Mouse (Mus musculus) heart, postnatal 4 days (tissue): ENCODE measurements at regions not wholly inside any gene's neighbourhood (a gene's known extent, or its start where the extent isn't known, plus 50 kb on each side); places are given as distances from the start of the nearest gene placed in this dataset.
"Not testable (repeated sequence)": the region's sequence is repeated elsewhere in the genome, so short reads cannot be mapped to it uniquely, and the experiment has no call there.

Experiments
- DNase-seq: peaks from one replicate; pipeline ENCODE4 v3.0.0; 2021

DNA sequence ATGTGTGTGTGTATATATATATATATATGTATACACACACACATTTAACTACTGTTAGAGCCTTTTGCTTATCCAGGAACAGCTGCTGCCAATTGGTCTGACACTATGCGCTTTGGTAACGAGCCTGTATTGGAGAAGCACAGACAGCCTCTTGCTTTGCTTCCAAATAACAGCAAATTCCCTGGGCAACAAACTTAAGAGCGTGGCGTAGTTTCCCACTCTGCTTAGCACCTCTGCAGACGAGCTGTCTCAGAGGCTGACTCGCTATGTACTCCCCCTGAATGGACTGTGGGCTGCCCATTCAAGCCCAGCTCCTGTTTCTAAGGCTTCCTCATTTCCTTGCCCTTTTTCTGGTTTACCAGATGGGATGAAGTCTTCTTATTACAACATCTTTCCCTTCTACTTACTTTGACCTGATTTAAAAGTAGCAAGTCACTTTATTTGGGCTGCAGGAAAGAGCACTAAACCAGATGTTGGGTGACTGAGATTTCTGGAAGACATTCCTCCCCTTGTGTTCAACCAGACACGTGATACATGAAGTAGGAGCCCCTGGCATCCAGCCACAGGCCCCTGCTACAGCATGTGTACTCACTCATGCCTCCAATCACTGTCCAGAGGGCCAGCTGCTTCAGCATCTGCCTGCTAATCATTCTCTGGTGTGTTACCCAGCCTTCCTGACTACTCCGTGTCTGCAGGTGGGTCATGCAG is 111.3 kb upstream of the Gmds start:
- DNase-seq: peak; percentile 78

DNA sequence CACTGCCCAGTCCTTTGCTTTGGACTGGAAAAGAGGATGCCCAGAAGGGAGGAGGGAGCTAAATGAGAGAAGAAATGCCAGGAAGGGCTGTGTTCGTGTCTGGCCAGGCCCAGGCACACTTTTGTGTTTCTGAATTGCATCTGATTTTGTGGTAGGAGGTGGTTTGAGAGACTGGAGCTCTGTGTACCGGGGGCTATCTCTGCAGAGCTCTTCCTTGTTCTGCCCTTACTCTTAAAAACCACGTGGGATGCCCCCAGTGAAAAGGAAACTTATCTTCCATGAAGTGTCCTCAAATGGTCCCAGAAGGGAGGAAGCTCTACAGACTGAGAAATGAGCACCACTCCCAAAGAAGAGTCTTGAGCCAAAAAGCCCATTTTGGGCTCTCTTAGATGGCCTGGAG is 106.0 kb upstream of the Gmds start:
- no peak for DNase-seq

DNA sequence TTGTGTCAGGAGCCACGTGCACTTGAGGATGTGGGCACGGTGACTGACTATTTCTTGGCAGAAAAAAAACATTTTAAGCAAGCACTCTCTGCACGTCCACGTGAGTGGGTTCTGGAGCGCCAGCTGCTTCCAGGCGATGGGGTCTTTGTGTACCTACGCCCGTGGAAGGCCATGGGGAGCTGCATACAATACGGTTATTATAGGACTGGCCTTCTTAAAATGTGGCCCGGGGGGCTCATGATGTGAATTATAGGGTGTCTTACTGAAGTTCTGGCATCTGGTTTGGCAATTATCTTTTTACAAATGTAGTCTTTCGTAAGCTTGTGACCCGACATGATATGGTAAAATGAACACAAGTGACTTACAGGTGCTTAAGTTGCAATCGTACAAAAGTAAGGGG is 103.5 kb upstream of the Gmds start:
- no peak for DNase-seq

DNA sequence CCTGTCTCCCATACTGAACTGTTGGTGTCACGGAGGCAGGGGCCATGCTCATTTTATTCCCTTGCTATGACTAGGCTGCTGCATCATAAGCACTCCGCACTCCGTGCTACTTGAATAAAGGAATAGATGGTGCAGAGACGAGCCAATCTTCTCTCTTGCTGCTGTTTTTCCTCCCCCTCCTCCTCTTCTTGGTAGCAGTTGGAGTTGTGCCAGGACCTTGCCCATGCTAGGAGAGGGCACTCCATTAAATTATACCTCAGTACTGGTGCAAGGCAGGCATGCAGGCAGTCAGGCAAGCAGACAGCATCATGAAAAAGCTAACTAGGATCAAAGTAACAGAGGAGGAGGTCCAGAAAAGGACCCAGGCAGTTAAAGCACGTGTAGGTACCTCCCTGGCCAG is 96.6 kb upstream of the Gmds start:
- DNase-seq: no peak

DNA sequence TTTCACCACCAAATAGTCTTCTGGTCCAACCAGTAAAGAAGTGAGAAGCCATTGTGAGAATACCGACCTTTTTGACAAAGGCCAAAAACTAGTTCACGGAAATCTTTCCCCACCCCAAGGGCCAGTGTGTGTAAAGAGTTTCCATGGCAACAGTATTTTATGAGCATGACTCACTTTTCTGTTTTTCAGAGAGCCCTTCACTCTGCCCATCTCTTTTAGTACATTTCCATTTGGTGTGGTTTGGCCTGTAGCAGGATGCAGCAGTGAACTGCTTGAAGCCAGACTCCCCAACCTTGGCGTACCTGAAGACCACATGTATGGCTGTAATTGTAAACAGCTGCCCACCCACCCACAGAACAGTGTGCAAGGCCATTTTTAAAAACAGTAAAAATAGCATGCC is 89.9 kb upstream of the Gmds start:
- DNase-seq: no peak

DNA sequence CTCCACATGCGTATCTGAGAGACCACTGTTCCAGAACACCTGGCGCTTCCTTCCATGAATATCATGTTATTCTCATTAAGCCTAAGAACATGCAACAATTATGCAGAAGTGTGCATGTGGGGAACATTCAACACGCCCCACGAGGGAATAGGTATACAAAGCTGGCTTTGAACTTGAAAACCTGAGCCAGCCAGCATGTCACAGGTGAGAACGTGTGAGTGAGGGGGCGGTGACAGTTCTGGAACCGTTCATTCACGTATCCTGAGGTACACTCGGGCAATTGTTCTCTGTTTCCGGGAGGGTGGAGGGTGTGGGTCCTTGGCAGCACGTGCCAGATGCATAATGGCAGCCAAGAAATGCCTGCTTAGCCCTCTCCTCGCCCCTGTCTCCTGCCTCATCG is 88.4 kb upstream of the Gmds start:
- DNase-seq: no peak

DNA sequence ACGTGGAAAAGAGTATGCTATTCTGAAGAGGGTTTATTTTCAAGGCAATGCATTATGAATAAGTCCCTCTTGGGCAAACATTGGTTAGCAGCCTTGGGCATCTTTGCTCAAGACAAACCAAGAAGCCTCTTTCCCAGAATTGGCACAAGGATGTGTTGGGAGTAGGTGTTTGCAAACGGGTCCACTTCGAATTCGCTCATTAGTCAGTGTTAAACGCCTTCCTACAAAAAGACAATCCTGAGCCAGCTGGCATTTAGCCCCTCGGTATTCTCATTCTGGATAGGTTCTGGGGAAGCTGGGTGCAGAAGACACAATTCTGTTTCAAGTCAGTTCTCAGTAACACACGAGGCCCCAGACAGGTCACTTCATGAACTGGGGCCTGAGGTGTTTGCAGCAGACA is 87.7 kb upstream of the Gmds start:
- DNase-seq: no peak

DNA sequence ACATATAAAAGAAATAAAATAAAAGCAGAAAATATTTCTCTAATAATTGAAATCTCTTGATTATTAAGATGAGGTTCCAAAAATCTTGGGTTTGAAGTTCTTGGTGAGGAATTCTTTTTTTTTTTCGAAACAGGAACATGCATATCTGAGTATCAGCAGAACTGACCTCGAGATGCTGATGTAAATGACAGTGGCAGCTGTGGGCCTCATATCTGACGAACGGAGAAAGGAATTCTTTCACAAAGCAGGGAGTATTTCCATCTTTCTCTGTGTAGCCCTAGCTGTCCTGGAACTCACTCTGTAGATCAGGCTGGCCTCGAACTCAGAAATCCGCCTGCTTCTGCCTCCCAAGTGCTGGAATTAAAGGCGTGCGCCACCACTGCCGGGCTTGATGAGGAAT is 86.0 kb upstream of the Gmds start:
- DNase-seq: not testable (repeated sequence)

DNA sequence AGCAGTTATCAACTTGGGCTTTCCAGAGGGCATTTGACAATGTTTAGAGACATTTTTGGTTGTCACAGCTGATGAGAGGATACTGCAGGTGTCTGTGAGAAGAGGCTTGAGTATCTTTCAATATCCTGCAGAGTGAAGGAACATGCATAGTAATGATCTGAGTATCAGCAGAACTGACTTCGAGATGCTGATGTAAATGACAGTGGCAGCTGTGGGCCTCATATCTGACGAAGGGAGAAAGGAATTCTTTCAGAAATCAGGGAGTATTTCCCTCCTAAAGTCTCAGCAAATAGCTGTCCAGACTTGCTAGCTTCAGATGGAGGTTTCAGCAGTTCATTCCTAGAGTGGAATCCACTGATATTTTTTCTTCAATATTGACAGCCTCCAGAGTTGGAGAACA is 83.9 kb upstream of the Gmds start:
- no peak for DNase-seq

DNA sequence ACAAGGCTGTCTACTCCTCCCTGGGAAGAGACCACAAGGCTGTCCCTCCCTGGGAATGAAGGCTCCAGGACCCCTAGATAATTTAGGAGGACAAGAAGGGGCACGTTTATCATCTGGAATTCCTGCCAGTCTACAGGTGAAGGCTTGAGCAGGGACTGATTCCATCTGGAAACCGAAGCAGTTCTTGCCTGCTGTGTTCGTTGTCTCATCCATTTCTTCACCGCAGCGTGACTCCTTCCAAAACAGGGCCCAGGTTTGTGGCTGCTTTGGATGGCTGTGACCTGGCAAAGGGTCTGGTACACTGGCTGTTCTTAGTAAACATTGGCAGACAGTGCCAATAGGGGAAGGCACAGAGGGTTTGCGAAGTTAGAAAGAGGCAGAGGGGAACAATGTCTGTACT is 80.8 kb upstream of the Gmds start:
- DNase-seq: no peak

DNA sequence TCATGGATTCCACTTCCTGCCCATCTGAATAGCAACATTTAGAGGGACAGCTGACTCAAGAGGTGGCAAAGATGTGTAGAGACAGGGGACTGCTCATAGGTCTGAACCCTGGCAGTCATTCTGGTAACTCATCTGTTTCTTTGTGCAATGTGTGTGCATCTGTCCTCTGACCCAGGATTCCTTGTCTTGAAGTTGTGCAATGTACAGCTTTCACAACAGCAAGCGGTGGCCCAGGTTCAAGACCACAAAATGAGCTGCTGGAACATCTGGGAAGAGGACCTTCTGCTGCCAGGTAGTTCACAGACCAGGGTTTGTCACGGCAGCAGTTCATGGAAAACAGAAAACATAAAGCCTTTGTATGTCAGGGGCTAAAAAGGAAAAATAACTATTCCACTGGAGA is 80.1 kb upstream of the Gmds start:
- DNase-seq: no peak

DNA sequence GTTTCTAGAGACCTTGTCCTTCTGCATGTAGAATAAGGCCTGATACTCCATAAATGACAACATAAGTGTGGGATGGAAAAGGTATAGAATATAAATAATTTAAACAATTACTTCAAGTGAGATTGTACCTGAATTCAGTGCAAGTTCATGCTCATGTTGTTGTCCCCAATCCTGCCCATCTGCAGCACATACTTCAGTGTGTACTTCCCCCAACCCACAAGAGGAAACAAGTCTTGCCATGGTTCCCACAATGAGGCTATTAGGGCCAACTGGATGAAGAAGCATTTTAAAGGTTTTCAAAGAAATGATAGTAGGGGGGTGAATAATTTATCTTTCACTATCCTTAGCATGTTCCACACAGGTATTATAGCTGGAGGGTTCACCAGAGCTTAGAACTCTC is 79.4 kb upstream of the Gmds start:
- no peak for DNase-seq

DNA sequence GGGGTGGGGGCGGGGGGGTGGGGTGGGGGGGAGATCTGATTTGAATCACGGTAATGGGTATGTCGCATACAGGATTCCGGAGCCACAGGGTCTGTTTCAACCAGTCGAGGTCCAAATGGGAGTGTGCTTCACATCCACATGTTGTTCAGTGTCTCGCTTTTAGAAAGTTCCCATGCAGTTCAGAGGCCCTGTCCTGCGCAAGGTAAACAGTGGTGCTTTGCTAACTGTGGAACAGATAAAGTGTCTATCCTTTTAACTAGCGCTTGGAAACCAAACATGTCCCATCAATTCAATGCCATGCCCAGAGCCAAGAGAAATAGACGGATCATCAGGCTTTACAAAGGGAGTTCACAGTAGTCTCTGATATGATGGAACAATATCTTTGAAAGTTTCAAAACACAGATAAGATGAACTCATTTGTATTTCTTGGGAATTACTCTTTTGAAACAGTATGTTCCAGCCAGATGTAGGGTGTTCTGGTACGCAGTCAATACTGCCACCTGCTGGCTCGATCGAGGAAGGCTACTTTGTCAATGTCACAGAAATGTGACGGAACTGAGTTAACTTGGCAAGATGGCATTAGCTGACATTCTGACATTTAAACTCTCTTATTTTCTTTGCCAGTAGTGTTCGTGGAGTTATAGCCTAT is 72.9 kb upstream of the Gmds start:
- peak; percentile 84 for DNase-seq

DNA sequence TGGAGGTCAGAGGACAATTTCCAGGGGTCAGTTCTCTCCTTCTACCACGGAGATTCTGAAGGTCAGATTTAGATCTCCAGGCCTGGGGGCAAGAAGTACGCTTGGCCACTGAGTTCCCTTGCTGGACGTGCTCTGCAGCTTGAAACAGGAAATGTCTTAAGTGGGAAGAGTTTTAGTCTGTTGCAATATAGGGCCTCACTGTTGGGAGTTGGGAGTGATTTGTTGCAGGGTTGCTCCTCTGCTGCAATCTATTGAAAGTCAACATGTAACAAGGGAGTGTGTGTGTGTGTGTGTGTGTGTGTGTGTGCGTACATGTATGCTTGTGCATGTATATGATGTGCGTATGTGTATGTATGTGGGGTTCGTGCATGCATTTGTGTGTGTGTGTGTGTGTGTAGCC is 71.5 kb upstream of the Gmds start:
- DNase-seq: no peak

DNA sequence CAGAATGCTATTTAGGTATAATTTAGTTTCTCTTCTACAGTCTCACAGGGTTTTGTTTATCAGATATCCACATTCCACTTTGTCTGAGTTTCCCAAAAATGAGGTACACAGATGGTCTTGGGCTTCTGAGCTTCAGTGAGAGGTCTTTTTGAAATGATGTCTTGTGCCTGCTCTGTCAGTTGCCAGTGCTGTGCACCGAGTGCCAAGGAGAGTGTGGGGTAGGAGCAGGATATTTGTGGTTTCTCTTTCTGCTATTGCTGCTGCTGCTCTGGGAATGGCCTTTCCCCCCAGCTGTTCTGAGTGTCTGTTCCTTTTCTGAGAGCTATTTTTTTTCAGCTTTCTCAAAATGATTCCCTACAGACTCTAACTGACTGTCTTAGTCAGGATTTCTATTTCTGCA is 60.1 kb upstream of the Gmds start:
- DNase-seq: no peak
